Mouse (Mus musculus) hindbrain, embryonic 15.5 days (tissue): Measurements from ENCODE around the gene Dip2a. TPM values are rescaled to one million over a fixed set of nuclear protein-coding genes. Genes with fewer than 3 reads are reported as not detected.

ENCODE experiments used
- ATAC-seq: fragments of 200-750 bp; cut with Nextera tagmentation; 2 replicates; pipeline ENCODE4 v1.8.0; 2017; ENCODE audit warnings: low read depth, moderate number of reproducible peaks, moderate TSS enrichment; ENCODE audit not compliant: low FRiP score
- H3K27ac ChIP-seq: fragments of 300-500 bp; sonication (generic); replicated peaks from 2 replicates; pipeline ENCODE4 v1.5.1; 2015; ENCODE audit warnings: mild to moderate bottlenecking, inconsistent platforms
- H3K27me3 ChIP-seq: fragments of 300-500 bp; sonication (generic); 2 replicates; pipeline ENCODE4 v1.6.1; 2015; ENCODE audit warnings: control low read depth, inconsistent platforms
- H3K36me3 ChIP-seq: fragments of 300-500 bp; sonication (generic); 2 replicates; pipeline ENCODE4 v1.6.1; 2015; ENCODE audit warnings: control low read depth, inconsistent platforms
- H3K4me1 ChIP-seq: fragments of 300-500 bp; sonication (generic); replicated peaks from 2 replicates; pipeline ENCODE4 v1.6.1; 2015; ENCODE audit warnings: control low read depth, inconsistent platforms
- H3K4me2 ChIP-seq: fragments of 300-500 bp; sonication (generic); 2 replicates; pipeline ENCODE4 v1.6.1; 2015; ENCODE audit warnings: moderate library complexity, mild to moderate bottlenecking, inconsistent platforms
- H3K4me3 ChIP-seq: fragments of 300-500 bp; sonication (generic); 2 replicates; pipeline ENCODE4 v1.5.1; 2015; ENCODE audit warnings: mild to moderate bottlenecking, inconsistent platforms
- H3K9ac ChIP-seq: fragments of 300-500 bp; sonication (generic); 2 replicates; pipeline ENCODE4 v1.6.1; 2015; ENCODE audit warnings: inconsistent platforms
- H3K9me3 ChIP-seq: fragments of 300-500 bp; sonication (generic); 2 replicates; pipeline ENCODE4 v1.6.1; 2016; ENCODE audit warnings: control low read depth, inconsistent platforms
- WGBS: fragments of 180-500 bp; shearing (Covaris S2); methylation state at CpG from one replicate; pipeline ENCODE4 v1.1.7; 2015; 5-methylcytosine and 5-hydroxymethylcytosine counted together
- polyA plus RNA-seq: library from polyadenylated mRNA; unstranded; fragments of >200 nt; fragmentation: Nextera tagmentation; extraction: Ambion mirVana; gene quantifications from 2 replicates; pipeline ENCODE4 v1.2.1, GENCODE M21; 2015

The Dip2a gene
- polyA plus RNA-seq, 1 experiment from 2014 or later: 19.8 TPM

DNA sequence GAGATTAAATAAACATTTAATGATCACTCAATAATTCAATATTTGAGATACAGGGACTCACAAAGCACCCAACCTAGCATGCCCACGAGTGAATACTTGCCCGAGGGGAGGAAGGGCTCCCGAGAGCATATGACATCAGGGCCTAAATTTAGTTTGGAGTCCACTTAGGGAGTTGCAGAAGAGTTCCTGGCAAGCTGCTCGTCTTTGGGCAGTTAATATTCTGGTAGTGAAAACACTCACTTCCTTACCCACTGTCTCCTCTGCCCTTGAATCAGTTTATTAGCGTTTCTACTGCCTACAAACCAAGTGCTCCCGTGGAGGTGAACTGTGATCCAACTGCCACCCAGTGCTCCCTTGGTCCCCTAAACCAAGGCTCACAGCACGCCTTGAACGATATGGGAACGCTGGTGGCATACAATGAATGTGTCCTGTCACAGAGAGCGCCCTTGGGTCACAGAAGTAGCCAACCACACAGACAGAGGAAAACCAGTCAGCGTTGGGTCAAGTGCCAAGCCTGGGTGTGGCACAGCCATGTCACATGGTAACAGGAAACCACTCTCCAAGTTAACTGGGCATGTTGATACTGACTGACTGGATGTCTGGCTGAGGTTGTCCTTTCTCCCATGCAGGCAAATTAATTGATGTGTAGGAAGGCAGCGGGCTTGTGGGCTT lies 87.2 kb downstream of the Dip2a start:
- H3K36me3 ChIP-seq: no peaks in the 10 kb centered on the region
- H3K9ac ChIP-seq: no peak overlapping the region
- no peak for ATAC-seq
- H3K4me1 ChIP-seq: peaks cover 4% of the 10 kb centered on the region; the same call in 1 of the 2 replicates
- no peaks in the 10 kb centered on the region for H3K27me3 ChIP-seq
- H3K4me3 ChIP-seq: no peak overlapping the region
- 81% methylated on average over 12 of the region's 12 CpGs for WGBS
- H3K4me2 ChIP-seq: no peak overlapping the region
- H3K9me3 ChIP-seq: no peaks in the 10 kb centered on the region
- H3K27ac ChIP-seq: no peak overlapping the region

DNA sequence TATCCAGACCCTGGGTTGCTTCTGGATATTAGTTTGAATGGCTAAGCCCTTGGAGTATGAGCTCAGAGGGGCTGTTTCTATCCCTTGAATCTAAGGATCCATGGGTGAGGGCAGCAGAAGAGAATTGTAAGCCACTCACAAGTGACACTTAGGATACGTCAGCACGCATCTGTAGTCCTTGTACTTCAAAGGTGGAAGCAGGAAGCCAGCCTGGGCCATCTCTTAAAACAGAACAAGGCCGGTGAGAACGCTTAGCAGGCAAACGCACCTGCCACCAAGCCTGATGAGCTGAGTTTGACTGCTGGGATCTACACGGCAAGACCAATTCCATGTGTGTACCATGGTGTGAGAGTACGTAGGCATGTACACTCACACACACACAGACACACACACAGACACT lies 87.9 kb downstream of the Dip2a start:
- no peak overlapping the region for H3K27ac ChIP-seq
- H3K4me1 ChIP-seq: peaks cover 4% of the 10 kb centered on the region; the same call in 1 of the 2 replicates
- H3K27me3 ChIP-seq: no peaks in the 10 kb centered on the region
- no peak overlapping the region for H3K4me3 ChIP-seq
- H3K36me3 ChIP-seq: no peaks in the 10 kb centered on the region
- ATAC-seq: no peak
- H3K9me3 ChIP-seq: no peaks in the 10 kb centered on the region
- no peak overlapping the region for H3K9ac ChIP-seq
- 98% methylated on average over 7 of the region's 7 CpGs for WGBS
- H3K4me2 ChIP-seq: no peak overlapping the region

DNA sequence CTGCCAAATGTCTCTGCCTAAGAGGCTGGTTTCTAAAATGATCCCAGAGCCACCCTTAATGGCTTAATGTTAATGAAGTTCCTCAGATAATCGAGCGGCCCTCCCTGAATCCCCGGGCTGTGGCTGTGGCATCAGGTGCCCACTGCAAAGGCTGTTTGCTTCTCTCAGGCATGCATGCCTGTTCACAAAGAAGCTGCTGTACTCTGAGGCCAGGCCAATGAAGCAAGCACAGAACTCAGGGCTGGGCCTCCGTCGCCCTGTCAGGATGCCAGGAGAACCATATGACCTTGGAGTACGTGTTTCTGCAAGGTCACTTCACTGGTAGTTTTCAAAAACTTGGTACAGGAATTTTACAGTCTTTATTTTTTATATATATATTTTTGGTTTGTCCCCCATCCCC lies 89.5 kb downstream of the Dip2a start:
- H3K27me3 ChIP-seq: no peaks in the 10 kb centered on the region
- H3K27ac ChIP-seq: no peak overlapping the region
- H3K4me2 ChIP-seq: no peak overlapping the region
- H3K4me3 ChIP-seq: no peak overlapping the region
- WGBS: 51% methylated on average over 6 of the region's 6 CpGs
- no peak overlapping the region for H3K9ac ChIP-seq
- no peaks in the 10 kb centered on the region for H3K9me3 ChIP-seq
- peaks cover 4% of the 10 kb centered on the region; the same call in 1 of the 2 replicates for H3K4me1 ChIP-seq
- H3K36me3 ChIP-seq: no peaks in the 10 kb centered on the region
- ATAC-seq: no peak

DNA sequence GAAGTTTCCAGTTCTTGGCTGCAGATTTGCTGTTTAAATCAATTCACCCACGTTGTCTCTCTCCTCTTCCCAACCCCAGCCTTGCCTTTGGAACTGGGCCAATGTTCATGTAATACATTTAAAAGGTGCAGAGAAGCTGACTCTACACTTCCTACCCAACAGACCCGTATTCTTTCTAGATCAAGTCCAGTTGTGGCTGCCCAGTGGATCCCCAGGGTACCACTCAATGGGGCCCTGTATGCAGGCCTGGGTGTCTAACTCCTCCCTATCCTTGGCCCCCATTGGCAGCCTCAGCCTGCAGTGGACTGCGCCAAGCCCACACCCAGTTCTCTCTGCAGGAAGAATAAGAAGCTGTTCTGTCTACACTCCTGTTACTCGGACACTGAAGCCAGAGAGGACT lies 91.6 kb downstream of the Dip2a start, which contains the start of gene S100b:
S100b (plus strand) TSS at position 318 of the 400 bp plus-strand sequence.
- H3K27me3 ChIP-seq: no peaks in the 10 kb centered on the region
- no peak within 1 kb of the TSS for H3K9ac ChIP-seq
- ATAC-seq: peak; percentile 75
- WGBS: 49% methylated on average over 4 of the region's 4 CpGs
- H3K4me2 ChIP-seq: no peak within 1 kb of the TSS
- no peak within 1 kb of the TSS for H3K27ac ChIP-seq
- H3K4me3 ChIP-seq: no peak within 1 kb of the TSS
- no peaks in the 10 kb centered on the region for H3K36me3 ChIP-seq
- peaks cover 4% of the 10 kb centered on the region; the same call in 1 of the 2 replicates for H3K4me1 ChIP-seq
- no peaks in the 10 kb centered on the region for H3K9me3 ChIP-seq

DNA sequence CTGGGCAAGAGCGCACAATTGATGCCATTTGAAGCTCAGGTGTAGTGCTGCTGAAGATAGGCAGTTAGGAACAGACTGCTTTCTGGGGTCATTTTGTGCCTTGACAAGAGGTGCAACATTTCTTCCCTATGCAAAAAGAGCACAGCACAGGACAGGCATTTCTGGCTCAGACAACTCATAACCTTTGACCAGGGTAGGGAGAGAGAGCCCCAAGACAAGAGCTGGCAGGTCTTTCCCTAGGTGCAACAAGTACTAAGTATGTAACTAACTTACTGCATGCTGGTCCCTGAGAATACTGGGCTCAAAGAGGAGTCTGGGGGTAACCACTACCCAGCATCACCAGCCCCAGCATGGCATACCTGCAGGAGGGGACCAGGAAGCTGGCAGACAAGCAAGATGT lies 92.0 kb downstream of the Dip2a start:
- Histone ChIP-seq H3K4me2 (no peak overlapping the region), H3K9ac (no peak overlapping the region), H3K36me3 (no peaks in the 10 kb centered on the region), H3K4me1 (peaks cover 4% of the 10 kb centered on the region; the same call in 1 of the 2 replicates), H3K27me3 (no peaks in the 10 kb centered on the region), H3K9me3 (no peaks in the 10 kb centered on the region), H3K27ac (no peak overlapping the region), H3K4me3 (no peak overlapping the region)
- no peak; the same call in 1 of the 2 replicates for ATAC-seq
- 100% methylated on average over 1 of the region's 1 CpGs for WGBS

DNA sequence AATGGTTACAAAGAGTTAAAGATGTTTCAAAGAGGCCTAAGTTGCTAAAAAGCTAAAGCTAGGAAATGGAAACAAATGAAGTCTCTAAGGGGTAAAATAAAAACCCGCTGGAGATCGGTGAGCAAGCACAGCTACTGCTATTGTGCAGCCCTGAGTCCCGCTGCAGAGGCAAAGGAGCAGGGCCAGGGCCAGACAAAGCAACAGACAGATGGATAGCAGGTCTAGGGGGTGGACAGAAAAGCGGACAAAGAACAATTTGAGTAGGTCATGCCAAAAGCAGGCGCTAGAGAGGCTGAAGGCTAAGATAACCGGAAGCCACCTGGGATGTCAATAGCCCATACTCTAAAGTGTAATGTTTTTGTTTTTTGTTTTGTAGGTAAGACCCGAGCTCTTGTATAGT lies 94.2 kb downstream of the Dip2a start:
- H3K4me3 ChIP-seq: no peak overlapping the region
- H3K4me2 ChIP-seq: no peak overlapping the region
- WGBS: 49% methylated on average over 7 of the region's 7 CpGs
- no peaks in the 10 kb centered on the region for H3K9me3 ChIP-seq
- H3K36me3 ChIP-seq: no peaks in the 10 kb centered on the region
- no peak overlapping the region for H3K27ac ChIP-seq
- H3K4me1 ChIP-seq: peaks cover 4% of the 10 kb centered on the region; the same call in 1 of the 2 replicates
- no peak overlapping the region for H3K9ac ChIP-seq
- no peaks in the 10 kb centered on the region for H3K27me3 ChIP-seq
- ATAC-seq: no peak

DNA sequence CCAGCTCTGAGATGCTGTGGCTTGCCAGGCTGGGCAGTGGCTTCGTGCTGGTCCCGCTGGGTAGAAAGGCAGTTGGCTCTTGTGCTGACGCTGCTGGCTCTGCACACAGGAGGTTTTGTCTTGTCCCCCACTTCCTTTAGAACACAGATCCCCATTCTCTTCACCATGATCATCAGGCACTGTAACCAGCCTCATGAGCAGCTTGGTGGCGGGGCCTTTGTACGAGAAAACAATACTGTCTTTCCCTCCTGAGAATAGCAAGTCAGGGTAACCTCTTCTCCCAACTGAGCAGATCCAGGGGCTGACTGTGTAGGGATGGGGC lies 96.5 kb downstream of the Dip2a start:
- Histone ChIP-seq H3K36me3 (no peaks in the 10 kb centered on the region), H3K9ac (no peak overlapping the region), H3K9me3 (no peaks in the 10 kb centered on the region), H3K27ac (no peak overlapping the region), H3K27me3 (no peaks in the 10 kb centered on the region), H3K4me1 (no peaks in the 10 kb centered on the region), H3K4me2 (no peak overlapping the region), H3K4me3 (no peak overlapping the region)
- no peak for ATAC-seq
- 45% methylated on average over 5 of the region's 5 CpGs for WGBS

DNA sequence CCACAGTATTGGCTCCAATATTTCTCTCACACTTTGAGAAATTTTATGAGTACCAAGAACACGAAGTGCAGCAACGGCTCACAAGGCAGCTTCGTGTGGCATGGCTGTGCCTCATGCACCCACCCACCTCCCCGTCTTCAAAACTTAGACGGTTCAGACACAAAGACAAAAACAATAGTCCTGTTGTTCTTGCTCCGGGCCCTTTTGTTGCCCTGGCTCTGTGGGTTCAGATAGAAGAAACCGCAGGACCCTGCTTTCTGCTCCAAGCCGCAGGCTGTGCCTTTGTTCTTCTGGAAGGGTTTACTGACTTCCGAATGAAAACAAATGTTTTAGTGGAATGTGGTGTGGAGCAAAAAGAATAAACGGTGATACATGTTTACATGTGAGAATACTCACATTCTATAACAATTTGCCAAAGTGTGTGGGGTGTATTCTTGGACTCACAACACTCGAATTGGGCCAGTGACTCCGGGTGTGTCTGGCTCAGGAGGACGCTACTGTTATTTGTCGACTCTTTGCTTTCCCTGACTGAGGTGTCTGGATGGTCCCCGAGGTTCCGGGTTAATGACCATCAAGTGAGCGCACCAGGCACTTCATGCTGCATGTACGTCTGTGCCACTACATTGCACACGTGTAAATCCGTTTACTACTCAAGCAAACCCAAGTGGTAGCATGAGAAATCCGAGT lies 97.0 kb downstream of the Dip2a start:
- Histone ChIP-seq H3K4me3 (no peak overlapping the region), H3K9ac (no peak overlapping the region), H3K36me3 (no peaks in the 10 kb centered on the region), H3K9me3 (no peaks in the 10 kb centered on the region), H3K27ac (no peak overlapping the region), H3K4me2 (no peak overlapping the region), H3K27me3 (no peaks in the 10 kb centered on the region), H3K4me1 (no peaks in the 10 kb centered on the region)
- no peak for ATAC-seq
- WGBS: 25% methylated on average over 21 of the region's 21 CpGs

DNA sequence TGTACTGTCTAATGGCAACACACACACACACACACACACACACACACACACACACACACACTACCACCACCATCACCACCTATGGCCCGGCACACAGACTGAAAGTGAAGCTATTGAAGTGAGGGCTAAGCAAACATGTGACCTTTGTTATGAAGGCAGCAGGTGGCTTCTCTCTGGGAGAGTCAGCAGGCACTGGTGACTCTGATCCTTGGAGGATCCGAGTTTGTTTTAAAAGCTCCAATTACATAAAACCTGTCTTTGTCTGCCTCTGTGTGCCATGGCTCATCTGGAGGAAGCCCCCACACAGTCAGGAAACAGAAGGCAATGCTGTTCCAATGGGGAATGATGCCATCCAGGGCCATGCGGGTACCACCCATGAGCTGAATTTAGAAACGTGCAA lies 98.5 kb downstream of the Dip2a start:
- no peaks in the 10 kb centered on the region for H3K36me3 ChIP-seq
- WGBS: 52% methylated on average over 4 of the region's 4 CpGs
- ATAC-seq: no peak

DNA sequence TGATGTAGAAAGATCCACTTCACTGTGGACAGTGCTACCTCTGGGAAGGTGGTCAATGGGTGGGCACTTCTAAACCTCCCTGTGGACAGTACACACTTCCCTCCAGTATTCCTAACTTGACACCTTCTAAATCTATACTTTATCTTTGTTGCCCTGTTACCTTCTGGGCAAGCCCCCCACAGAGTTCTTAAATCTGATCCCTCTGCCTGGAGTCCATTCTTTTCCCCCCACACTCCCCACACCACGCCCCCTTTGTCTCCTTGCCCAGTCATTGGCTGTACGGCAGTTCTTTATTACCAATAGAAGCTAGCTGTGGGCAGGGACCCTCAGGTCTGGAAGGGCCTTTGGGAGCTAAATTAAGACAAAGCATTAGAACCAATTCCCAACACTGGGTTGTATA lies 100.0 kb downstream of the Dip2a start:
- ATAC-seq: no peak

More for the DNA sequence above, 98.5 kb downstream of the Dip2a start:
- Histone ChIP-seq H3K27ac (no peak overlapping the region), H3K4me3 (no peak overlapping the region), H3K4me2 (no peak overlapping the region), H3K4me1 (no peaks in the 10 kb centered on the region), H3K9me3 (no peaks in the 10 kb centered on the region), H3K27me3 (no peaks in the 10 kb centered on the region), H3K9ac (no peak overlapping the region)

DNA sequence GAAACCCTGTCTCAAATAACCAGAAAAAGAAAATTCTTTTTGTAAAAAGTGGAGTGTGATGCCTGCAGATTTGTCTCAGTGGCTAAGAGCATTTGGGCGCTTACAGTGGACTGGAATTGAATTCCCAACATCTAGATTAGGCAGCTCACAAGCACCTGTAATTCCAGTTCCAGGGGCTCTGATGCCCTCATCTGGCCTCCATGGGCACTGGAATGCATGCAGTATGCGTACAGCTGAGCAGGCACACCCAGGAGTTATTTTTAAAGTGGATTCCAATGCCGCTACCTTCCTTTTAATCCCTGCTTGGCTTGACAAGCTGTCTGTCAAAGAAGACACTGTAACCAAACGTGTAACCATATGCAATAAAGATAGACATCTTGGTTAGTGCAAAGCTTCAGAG lies 105.7 kb downstream of the Dip2a start:
- no peak overlapping the region for H3K9ac ChIP-seq
- no peaks in the 10 kb centered on the region for H3K36me3 ChIP-seq
- no peak overlapping the region for H3K27ac ChIP-seq
- no peak overlapping the region for H3K4me2 ChIP-seq
- no peak for ATAC-seq
- H3K4me1 ChIP-seq: peaks cover 20% of the 10 kb centered on the region
- WGBS: 84% methylated on average over 4 of the region's 4 CpGs
- H3K9me3 ChIP-seq: no peaks in the 10 kb centered on the region
- no peaks in the 10 kb centered on the region for H3K27me3 ChIP-seq
- H3K4me3 ChIP-seq: no peak overlapping the region

More for the DNA sequence above, 100.0 kb downstream of the Dip2a start:
- H3K27ac ChIP-seq: no peak overlapping the region
- H3K9ac ChIP-seq: no peak overlapping the region
- H3K4me1 ChIP-seq: no peaks in the 10 kb centered on the region
- no peak overlapping the region for H3K4me3 ChIP-seq
- no peaks in the 10 kb centered on the region for H3K27me3 ChIP-seq
- no peak overlapping the region for H3K4me2 ChIP-seq
- WGBS: 82% methylated on average over 2 of the region's 2 CpGs
- no peaks in the 10 kb centered on the region for H3K36me3 ChIP-seq
- H3K9me3 ChIP-seq: no peaks in the 10 kb centered on the region

DNA sequence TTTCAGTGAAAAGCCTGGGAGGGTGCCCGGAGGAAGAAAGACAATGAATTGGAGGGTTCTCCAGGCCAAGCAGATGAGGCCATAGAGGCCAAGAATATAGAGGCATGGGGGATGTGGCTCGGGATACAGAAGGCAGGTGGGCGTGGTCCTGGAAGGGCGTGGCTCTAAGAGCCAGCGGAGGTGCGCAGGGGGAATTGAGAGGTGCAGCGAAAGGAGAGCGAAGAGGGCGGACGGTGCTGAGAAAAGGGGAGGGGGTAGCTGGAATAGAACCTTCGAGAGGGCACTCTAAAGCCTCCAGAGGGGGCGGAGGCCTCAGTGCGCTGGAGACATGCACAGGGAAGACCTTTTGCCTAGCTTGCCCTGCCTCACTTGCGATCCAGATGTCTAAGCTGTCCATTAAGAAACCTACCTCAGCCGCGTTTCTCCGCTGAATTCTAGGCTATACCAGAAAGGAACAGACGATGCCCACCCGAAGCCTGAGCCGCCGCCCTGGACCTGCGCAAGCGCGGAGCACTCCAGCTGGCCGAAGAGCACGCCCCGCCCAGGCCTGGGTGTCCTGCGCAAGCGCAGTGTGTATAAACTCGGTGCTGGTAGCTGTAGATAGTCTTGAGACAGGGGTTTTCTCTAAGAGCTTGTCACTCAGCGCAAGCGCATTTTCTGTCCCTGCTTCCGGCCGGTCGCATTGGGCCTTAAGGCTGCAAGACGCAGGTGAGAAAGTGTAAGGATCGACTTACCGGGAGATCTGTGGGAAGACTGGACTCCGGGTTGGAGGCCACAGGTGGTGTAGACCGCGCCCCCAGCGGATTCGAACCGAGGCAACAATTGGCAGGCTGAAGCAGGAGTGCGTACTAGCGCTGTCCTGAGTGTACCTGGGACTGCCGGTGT lies 107.5 kb downstream of the Dip2a start, which contains the start of gene Prmt2:
Prmt2 (minus strand) TSS at position 525 of the 885 bp plus-strand sequence.
- WGBS: under 1% methylated on average over 47 of the region's 47 CpGs
- peak; percentile 98 for ATAC-seq

More for the DNA sequence above, 107.5 kb downstream of the Dip2a start, which contains the start of gene Prmt2:
- Histone ChIP-seq H3K36me3 (no peaks in the 10 kb centered on the region), H3K4me2 (peak within 1 kb of the TSS; percentile 56), H3K9me3 (no peaks in the 10 kb centered on the region), H3K9ac (peak within 1 kb of the TSS; percentile 86), H3K4me1 (peaks cover 26% of the 10 kb centered on the region), H3K27me3 (no peaks in the 10 kb centered on the region), H3K4me3 (peak within 1 kb of the TSS; percentile 68), H3K27ac (peak within 1 kb of the TSS; percentile 93)
